Mouse (Mus musculus): ENCODE data around the gene Mcub. TPM values are rescaled to one million over a fixed set of nuclear protein-coding genes. Genes with fewer than 3 reads are reported as not detected.

The Mcub gene
- total and polyA plus RNA-seq, 2 experiments = 0.12 TPM; not detected in 1

DNA sequence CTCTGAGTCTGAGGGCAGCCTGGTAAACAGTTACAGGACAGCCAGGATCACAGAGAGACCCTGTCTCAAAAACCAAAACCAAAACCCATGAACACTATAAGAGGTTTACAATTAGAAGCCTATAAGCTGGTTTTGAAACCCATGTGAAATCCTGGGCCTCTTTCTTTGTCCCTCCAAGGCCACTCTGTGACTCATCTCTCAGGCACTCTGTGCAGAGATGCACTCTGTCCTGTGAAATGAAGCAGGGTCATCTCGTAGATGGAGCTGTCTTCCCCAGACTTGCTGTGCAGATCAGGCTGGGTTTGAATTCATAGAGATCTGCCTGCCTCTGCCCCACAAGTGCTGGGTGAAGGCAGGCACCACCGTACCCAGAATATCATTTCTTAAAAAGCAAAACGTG is 52.6 kb downstream of the Mcub start:
- Histone ChIP-seq H3K4me3 (ENCODE audit: insufficient read depth, low read depth, low read length) (no peak overlapping the region), H3K4me1 (ENCODE audit: control insufficient read depth, insufficient read depth, low read length) (no peaks in the 10 kb centered on the region), H3K36me3 (ENCODE audit: control insufficient read depth, insufficient read depth, low read length) (peaks cover 2% of the 10 kb centered on the region; the same call in 1 of the 2 replicates), H3K9ac (ENCODE audit: low read depth, low read length) (no peak overlapping the region), H3K27me3 (ENCODE audit: control insufficient read depth, insufficient read depth, low read length) (no peaks in the 10 kb centered on the region), H3K27ac (replicated peaks; ENCODE audit: insufficient read depth, low read depth, low read length) (no peak overlapping the region), H3K79me2 (ENCODE audit: control insufficient read depth, insufficient read depth, low read length) (no peaks in the 10 kb centered on the region)
- no peak for TF ChIP-seq CTCF (IDR thresholded peaks at IDR 0.05; ENCODE audit: low read depth, low read length)
- no peak for DNase-seq (ENCODE audit: extremely low read depth, low read depth, low spot score)
- 73% methylated on average over 3 of the region's 3 CpGs for WGBS

DNA sequence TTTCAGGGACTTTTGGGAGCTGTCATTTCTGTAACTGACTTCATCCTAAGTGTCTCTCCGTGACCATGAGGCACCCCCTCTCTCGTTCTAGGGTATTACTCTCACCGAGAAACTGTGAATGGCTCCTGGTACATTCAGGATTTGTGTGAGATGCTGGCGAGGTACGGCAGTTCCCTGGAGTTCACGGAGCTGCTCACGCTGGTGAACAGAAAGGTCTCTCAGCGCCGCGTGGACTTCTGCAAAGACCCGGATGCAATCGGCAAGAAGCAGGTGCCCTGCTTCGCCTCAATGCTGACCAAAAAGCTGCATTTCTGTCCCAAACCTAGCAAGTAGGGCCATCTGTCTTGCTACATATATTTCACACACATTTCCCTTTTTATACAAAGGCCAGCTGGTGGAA is 56.8 kb downstream of the Mcub start:
- H3K4me3 ChIP-seq (ENCODE audit: insufficient read depth, low read depth, low read length) = no peak overlapping the region
- no peak for DNase-seq (ENCODE audit: extremely low read depth, low read depth, low spot score)
- no peaks in the 10 kb centered on the region for H3K79me2 ChIP-seq (ENCODE audit: control insufficient read depth, insufficient read depth, low read length)
- WGBS = 95% methylated on average over 13 of the region's 13 CpGs
- H3K27me3 ChIP-seq (ENCODE audit: control insufficient read depth, insufficient read depth, low read length) = no peaks in the 10 kb centered on the region
- H3K27ac ChIP-seq (replicated peaks; ENCODE audit: insufficient read depth, low read depth, low read length) = no peak overlapping the region
- peaks cover 10% of the 10 kb centered on the region for H3K36me3 ChIP-seq (ENCODE audit: control insufficient read depth, insufficient read depth, low read length)
- no peaks in the 10 kb centered on the region for H3K4me1 ChIP-seq (ENCODE audit: control insufficient read depth, insufficient read depth, low read length)
- TF ChIP-seq CTCF (IDR thresholded peaks at IDR 0.05; ENCODE audit: low read depth, low read length) = no peak
- TF ChIP-seq POLR2A (IDR thresholded peaks at IDR 0.05; ENCODE audit: extremely low read depth, insufficient read depth, low read length) = no peak
- H3K9ac ChIP-seq (ENCODE audit: low read depth, low read length) = no peak overlapping the region

DNA sequence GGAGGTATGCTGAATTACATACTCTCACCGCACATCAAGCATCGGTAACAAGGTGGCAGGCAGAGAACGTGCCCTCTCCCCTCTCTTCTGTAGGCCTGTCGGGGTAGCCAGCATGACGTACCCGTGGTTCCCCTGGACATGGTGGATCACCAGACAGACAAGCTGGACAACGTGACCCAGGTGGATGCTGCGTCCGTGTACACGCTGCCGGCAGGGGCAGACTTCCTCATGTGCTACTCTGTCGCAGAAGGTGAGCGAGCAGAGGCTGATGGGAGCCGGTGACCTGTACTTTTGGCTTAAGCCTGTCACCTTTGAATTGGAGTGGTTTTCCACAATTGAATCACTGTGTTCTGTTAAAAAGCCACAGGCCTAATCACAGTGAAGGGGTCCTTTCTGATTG is 58.0 kb downstream of the Mcub start:
- TF ChIP-seq CTCF (IDR thresholded peaks at IDR 0.05; ENCODE audit: low read depth, low read length) (no peak), POLR2A (IDR thresholded peaks at IDR 0.05; ENCODE audit: extremely low read depth, insufficient read depth, low read length) (no peak)
- H3K4me1 ChIP-seq (ENCODE audit: control insufficient read depth, insufficient read depth, low read length) = no peaks in the 10 kb centered on the region
- no peak overlapping the region for H3K4me3 ChIP-seq (ENCODE audit: insufficient read depth, low read depth, low read length)
- WGBS = 93% methylated on average over 14 of the region's 14 CpGs
- H3K27me3 ChIP-seq (ENCODE audit: control insufficient read depth, insufficient read depth, low read length) = no peaks in the 10 kb centered on the region
- H3K79me2 ChIP-seq (ENCODE audit: control insufficient read depth, insufficient read depth, low read length) = no peaks in the 10 kb centered on the region
- no peak for DNase-seq (ENCODE audit: extremely low read depth, low read depth, low spot score)
- peaks cover 10% of the 10 kb centered on the region for H3K36me3 ChIP-seq (ENCODE audit: control insufficient read depth, insufficient read depth, low read length)
- H3K9ac ChIP-seq (ENCODE audit: low read depth, low read length) = no peak overlapping the region
- H3K27ac ChIP-seq (replicated peaks; ENCODE audit: insufficient read depth, low read depth, low read length) = no peak overlapping the region

DNA sequence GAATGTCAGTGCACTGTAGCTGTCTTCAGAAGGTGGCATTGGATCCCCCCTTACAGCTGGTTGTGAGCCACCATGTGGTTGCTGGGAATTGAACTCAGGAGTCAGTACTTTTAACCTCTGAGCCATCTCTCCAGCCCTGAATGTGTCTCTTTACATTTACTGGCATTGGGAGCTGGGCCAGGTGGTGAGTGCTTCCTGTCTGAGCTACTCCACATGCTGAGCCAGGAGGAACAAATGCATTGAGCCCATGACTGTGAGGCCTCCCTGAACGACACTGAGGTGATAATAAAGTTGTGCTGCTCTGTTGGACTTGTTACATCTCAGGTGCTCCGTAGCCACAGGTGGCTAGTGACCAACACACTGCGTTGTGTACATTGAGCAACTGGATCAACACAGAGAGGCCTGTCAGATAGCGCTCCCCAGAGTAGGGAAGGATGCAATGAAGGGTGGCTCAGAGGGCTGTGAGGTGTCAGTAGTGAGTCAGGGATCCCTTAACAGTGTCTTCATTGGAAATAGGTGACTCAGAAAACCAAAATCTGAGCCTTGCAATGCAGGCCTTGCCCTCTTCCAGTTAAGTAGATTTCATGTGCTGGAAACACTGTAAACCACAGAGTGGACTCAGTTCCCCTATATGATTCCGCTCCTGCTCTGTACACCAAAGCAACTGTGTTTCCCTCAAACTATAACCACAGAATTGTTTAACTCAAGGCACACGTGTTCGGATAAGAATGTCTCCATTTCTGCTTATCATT is 65.4 kb downstream of the Mcub start:
- no peak for DNase-seq (ENCODE audit: extremely low read depth, low read depth, low spot score)
- Histone ChIP-seq H3K4me1 (ENCODE audit: control insufficient read depth, insufficient read depth, low read length) (peaks cover 4% of the 10 kb centered on the region; the same call in 1 of the 2 replicates), H3K27me3 (ENCODE audit: control insufficient read depth, insufficient read depth, low read length) (no peaks in the 10 kb centered on the region), H3K4me3 (ENCODE audit: insufficient read depth, low read depth, low read length) (no peak overlapping the region), H3K9ac (ENCODE audit: low read depth, low read length) (no peak overlapping the region), H3K79me2 (ENCODE audit: control insufficient read depth, insufficient read depth, low read length) (peaks cover 4% of the 10 kb centered on the region; the same call in 1 of the 2 replicates), H3K36me3 (ENCODE audit: control insufficient read depth, insufficient read depth, low read length) (peaks cover 10% of the 10 kb centered on the region), H3K27ac (replicated peaks; ENCODE audit: insufficient read depth, low read depth, low read length) (no peak overlapping the region)
- 65% methylated on average over 7 of the region's 7 CpGs for WGBS
- TF ChIP-seq POLR2A (IDR thresholded peaks at IDR 0.05; ENCODE audit: extremely low read depth, insufficient read depth, low read length) (no peak), CTCF (IDR thresholded peaks at IDR 0.05; ENCODE audit: low read depth, low read length) (no peak)

DNA sequence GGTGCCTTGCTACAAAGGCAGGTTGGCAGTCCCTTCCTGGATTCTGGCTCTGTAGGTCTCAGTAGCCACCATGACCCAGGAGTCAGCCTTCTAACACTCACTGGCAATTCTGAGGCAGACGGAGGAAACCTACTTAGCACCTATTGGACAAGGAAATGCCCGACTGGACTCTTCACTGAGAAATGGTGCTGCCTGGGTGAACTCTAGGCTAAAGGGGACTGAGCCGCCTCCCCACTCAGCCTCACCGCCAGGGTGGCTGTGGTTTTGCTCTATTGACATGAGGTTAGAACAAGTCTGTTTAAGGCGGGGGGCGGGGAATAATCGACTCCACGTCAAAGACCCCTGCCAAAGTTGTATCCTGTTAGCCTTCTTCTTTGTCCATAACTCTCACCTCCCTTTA is 66.1 kb downstream of the Mcub start:
- peaks cover 4% of the 10 kb centered on the region; the same call in 1 of the 2 replicates for H3K4me1 ChIP-seq (ENCODE audit: control insufficient read depth, insufficient read depth, low read length)
- no peak for TF ChIP-seq CTCF (IDR thresholded peaks at IDR 0.05; ENCODE audit: low read depth, low read length)
- TF ChIP-seq POLR2A (IDR thresholded peaks at IDR 0.05; ENCODE audit: extremely low read depth, insufficient read depth, low read length) = no peak
- H3K27me3 ChIP-seq (ENCODE audit: control insufficient read depth, insufficient read depth, low read length) = no peaks in the 10 kb centered on the region
- H3K79me2 ChIP-seq (ENCODE audit: control insufficient read depth, insufficient read depth, low read length) = peaks cover 4% of the 10 kb centered on the region; the same call in 1 of the 2 replicates
- H3K36me3 ChIP-seq (ENCODE audit: control insufficient read depth, insufficient read depth, low read length) = peaks cover 6% of the 10 kb centered on the region
- DNase-seq (ENCODE audit: extremely low read depth, low read depth, low spot score) = peak; percentile 50
- H3K4me3 ChIP-seq (ENCODE audit: insufficient read depth, low read depth, low read length) = no peak overlapping the region
- WGBS = 76% methylated on average over 8 of the region's 8 CpGs
- H3K9ac ChIP-seq (ENCODE audit: low read depth, low read length) = no peak overlapping the region
- no peak overlapping the region for H3K27ac ChIP-seq (replicated peaks; ENCODE audit: insufficient read depth, low read depth, low read length)

DNA sequence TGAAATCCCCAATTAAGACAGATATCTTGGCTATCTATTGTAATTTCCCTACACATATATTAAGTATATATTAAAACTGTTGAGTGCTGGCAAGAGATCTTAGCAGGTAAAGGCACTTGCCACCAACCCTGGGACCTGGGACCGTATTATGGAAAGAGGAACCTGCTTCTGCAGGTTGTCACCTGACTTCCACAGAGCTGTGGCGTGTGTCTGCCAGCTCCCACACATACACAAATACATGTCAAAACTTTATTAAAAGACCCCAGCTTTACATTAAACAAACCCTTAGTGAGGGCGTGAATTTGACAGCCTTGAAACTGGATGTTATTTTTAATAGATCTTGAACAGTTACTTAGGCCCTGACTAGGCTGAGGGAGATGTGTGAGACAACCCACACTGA is 66.6 kb downstream of the Mcub start:
- Histone ChIP-seq H3K4me1 (ENCODE audit: control insufficient read depth, insufficient read depth, low read length) (peaks cover 4% of the 10 kb centered on the region; the same call in 1 of the 2 replicates), H3K9ac (ENCODE audit: low read depth, low read length) (no peak overlapping the region)
- WGBS = 98% methylated on average over 3 of the region's 3 CpGs

More for the DNA sequence above, 66.6 kb downstream of the Mcub start:
- Histone ChIP-seq H3K79me2 (ENCODE audit: control insufficient read depth, insufficient read depth, low read length) (peaks cover 4% of the 10 kb centered on the region; the same call in 1 of the 2 replicates), H3K4me3 (ENCODE audit: insufficient read depth, low read depth, low read length) (no peak overlapping the region), H3K27me3 (ENCODE audit: control insufficient read depth, insufficient read depth, low read length) (no peaks in the 10 kb centered on the region), H3K36me3 (ENCODE audit: control insufficient read depth, insufficient read depth, low read length) (peaks cover 2% of the 10 kb centered on the region; the same call in 1 of the 2 replicates), H3K27ac (replicated peaks; ENCODE audit: insufficient read depth, low read depth, low read length) (no peak overlapping the region)
- no peak for DNase-seq (ENCODE audit: extremely low read depth, low read depth, low spot score)
- no peak for TF ChIP-seq POLR2A (IDR thresholded peaks at IDR 0.05; ENCODE audit: extremely low read depth, insufficient read depth, low read length)

Measured in liver, adult 2 months (tissue).